Mouse (Mus musculus) liver, postnatal 0 days (tissue): Measurements from ENCODE around the gene Spata17.

Experiments
- CTCF ChIP-seq: sonication (generic); IDR thresholded peaks from 2 replicates; pipeline ENCODE4 v1.5.1; 2016; ENCODE audit warnings: antibody characterized with exemption, low read depth
- EP300 ChIP-seq: IDR thresholded peaks from 2 replicates; pipeline ENCODE4 v1.6.1; 2016; ENCODE audit warnings: antibody characterized with exemption, low read depth, mild to moderate bottlenecking

GRCm38 (mm10) chr1:187232196-187232955 lies 17.1 kb upstream of the Spata17 start:
- TF ChIP-seq CTCF, result no peak
- TF ChIP-seq EP300, result no peak
